Mouse (Mus musculus): ENCODE measurements around the gene Fkbp2.
A peak's percentile ranks its signal among the peaks of the same experiment; 100 is the strongest.

DNA sequence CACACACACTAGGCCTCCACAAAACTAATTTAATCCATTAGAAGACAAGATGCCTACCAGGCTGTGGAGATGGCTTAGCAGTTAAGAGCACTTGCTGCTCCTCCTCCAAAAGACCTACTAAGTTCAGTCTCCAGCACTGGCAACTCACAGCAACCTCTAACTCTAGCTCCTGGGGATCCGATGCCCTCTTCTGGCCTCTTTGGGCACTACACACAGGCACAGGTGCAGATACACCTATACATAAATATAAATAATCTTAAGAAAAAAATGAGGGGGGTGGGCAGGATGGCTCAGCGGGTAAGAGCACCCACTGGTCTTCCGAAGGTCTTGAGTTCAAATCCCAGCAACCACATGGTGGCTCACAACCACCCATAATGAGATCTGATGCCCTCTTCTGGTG, 44.0 kb downstream of the Fkbp2 start:
- peak; percentile 14; the same call in 1 of the 2 replicates for TF ChIP-seq CTCF (IDR thresholded peaks at IDR 0.05; ENCODE audit: control insufficient read depth, insufficient read depth, insufficient replicate concordance, low read depth, low read length)
- TF ChIP-seq POLR2A (IDR thresholded peaks at IDR 0.05; ENCODE audit: control insufficient read depth, low read depth, low read length) = no peak

Data from testis, adult 2 months (tissue).